Mouse (Mus musculus): ENCODE data around the gene Hist2h2aa1. TPM values are rescaled to one million over a fixed set of nuclear protein-coding genes. Genes with fewer than 3 reads are reported as not detected.

Gene Hist2h2aa1
- polyA plus RNA-seq, 1 experiment from 2014 or later = 17.7 TPM

- Histone ChIP-seq H3K36me3 (no peaks in the 10 kb centered on the region), H3K27ac (peak overlapping the region; percentile 58; the same call in 1 of the 2 replicates), H3K9me3 (no peaks in the 10 kb centered on the region), H3K4me2 (replicated peaks) (peak overlapping the region; percentile 56), H3K27me3 (replicated peaks) (no peaks in the 10 kb centered on the region), H3K9ac (peak overlapping the region; percentile 45), H3K4me3 (replicated peaks) (peak overlapping the region; percentile 43), H3K4me1 (replicated peaks) (peaks cover 18% of the 10 kb centered on the region)
- 4% methylated on average over 11 of the region's 11 CpGs for WGBS
- no peak for ATAC-seq
These were observed 2.3 kb downstream of the Hist2h2aa1 start for GRCm38 (mm10) chr3:96247356-96248140.

GRCm38 (mm10) chr3:96248141-96249033, 3.1 kb downstream of the Hist2h2aa1 start:
- Histone ChIP-seq H3K4me1 (replicated peaks) (peaks cover 18% of the 10 kb centered on the region), H3K36me3 (no peaks in the 10 kb centered on the region), H3K27me3 (replicated peaks) (no peaks in the 10 kb centered on the region), H3K4me2 (replicated peaks) (peak overlapping the region; percentile 56), H3K4me3 (replicated peaks) (peak overlapping the region; percentile 43), H3K9ac (peak overlapping the region; percentile 45; the same call in 1 of the 2 replicates), H3K9me3 (no peaks in the 10 kb centered on the region), H3K27ac (no peak overlapping the region)
- no peak for ATAC-seq
- 25% methylated on average over 6 of the region's 6 CpGs for WGBS

- Histone ChIP-seq H3K9ac (no peak overlapping the region), H3K9me3 (no peaks in the 10 kb centered on the region), H3K36me3 (no peaks in the 10 kb centered on the region), H3K27ac (no peak overlapping the region), H3K27me3 (replicated peaks) (no peaks in the 10 kb centered on the region), H3K4me3 (replicated peaks) (peak overlapping the region; percentile 0; the same call in 1 of the 2 replicates), H3K4me2 (replicated peaks) (peak overlapping the region; percentile 56), H3K4me1 (replicated peaks) (peaks cover 13% of the 10 kb centered on the region)
- ATAC-seq = no peak
- WGBS = 43% methylated on average over 4 of the region's 4 CpGs
These were observed 3.7 kb downstream of the Hist2h2aa1 start for GRCm38 (mm10) chr3:96249034-96249345.

- Histone ChIP-seq H3K4me3 (replicated peaks) (no peak overlapping the region), H3K36me3 (no peaks in the 10 kb centered on the region), H3K9me3 (no peaks in the 10 kb centered on the region), H3K27ac (no peak overlapping the region), H3K4me2 (replicated peaks) (no peak overlapping the region), H3K9ac (no peak overlapping the region), H3K4me1 (replicated peaks) (peaks cover 9% of the 10 kb centered on the region; the same call in 1 of the 2 replicates), H3K27me3 (replicated peaks) (no peaks in the 10 kb centered on the region)
- 61% methylated on average over 3 of the region's 3 CpGs for WGBS
- no peak for ATAC-seq
These were observed 5.6 kb downstream of the Hist2h2aa1 start for GRCm38 (mm10) chr3:96250890-96251289.

GRCm38 (mm10) chr3:96251787-96252186, 6.5 kb downstream of the Hist2h2aa1 start:
- no peaks in the 10 kb centered on the region for H3K27me3 ChIP-seq (replicated peaks)
- no peak overlapping the region for H3K4me2 ChIP-seq (replicated peaks)
- no peaks in the 10 kb centered on the region for H3K9me3 ChIP-seq
- H3K4me1 ChIP-seq (replicated peaks) = peaks cover 11% of the 10 kb centered on the region; the same call in 1 of the 2 replicates
- 85% methylated on average over 3 of the region's 3 CpGs for WGBS
- H3K4me3 ChIP-seq (replicated peaks) = no peak overlapping the region
- H3K27ac ChIP-seq = no peak overlapping the region
- H3K9ac ChIP-seq = no peak overlapping the region
- ATAC-seq = no peak
- no peaks in the 10 kb centered on the region for H3K36me3 ChIP-seq

GRCm38 (mm10) chr3:96254683-96255355, 9.5 kb downstream of the Hist2h2aa1 start:
- Histone ChIP-seq H3K27me3 (replicated peaks) (no peaks in the 10 kb centered on the region), H3K36me3 (no peaks in the 10 kb centered on the region), H3K27ac (no peak overlapping the region), H3K4me3 (replicated peaks) (no peak overlapping the region), H3K4me2 (replicated peaks) (no peak overlapping the region), H3K4me1 (replicated peaks) (peaks cover 9% of the 10 kb centered on the region; the same call in 1 of the 2 replicates), H3K9ac (no peak overlapping the region), H3K9me3 (no peaks in the 10 kb centered on the region)
- ATAC-seq = peak; percentile 44; the same call in 1 of the 2 replicates
- 50% methylated on average over 10 of the region's 10 CpGs for WGBS

- no peak overlapping the region for H3K4me3 ChIP-seq (replicated peaks)
- ATAC-seq = peak; percentile 72
- H3K9ac ChIP-seq = no peak overlapping the region
- H3K27ac ChIP-seq = peak overlapping the region; percentile 20; the same call in 1 of the 2 replicates
- H3K27me3 ChIP-seq (replicated peaks) = no peaks in the 10 kb centered on the region
- H3K4me1 ChIP-seq (replicated peaks) = peaks cover 4% of the 10 kb centered on the region; the same call in 1 of the 2 replicates
- no peaks in the 10 kb centered on the region for H3K36me3 ChIP-seq
- peak overlapping the region; percentile 1 for H3K4me2 ChIP-seq (replicated peaks)
- 41% methylated on average over 5 of the region's 5 CpGs for WGBS
- H3K9me3 ChIP-seq = no peaks in the 10 kb centered on the region
These were observed 10.8 kb downstream of the Hist2h2aa1 start for GRCm38 (mm10) chr3:96255926-96256593.

- Histone ChIP-seq H3K4me3 (replicated peaks) (no peak overlapping the region), H3K9me3 (no peaks in the 10 kb centered on the region), H3K4me1 (replicated peaks) (peaks cover 10% of the 10 kb centered on the region; the same call in 1 of the 2 replicates), H3K27me3 (replicated peaks) (no peaks in the 10 kb centered on the region), H3K36me3 (no peaks in the 10 kb centered on the region), H3K9ac (no peak overlapping the region), H3K4me2 (replicated peaks) (no peak overlapping the region), H3K27ac (no peak overlapping the region)
- WGBS = 72% methylated on average over 3 of the region's 3 CpGs
- ATAC-seq = no peak
These were observed 11.9 kb downstream of the Hist2h2aa1 start for GRCm38 (mm10) chr3:96257190-96257589.

- Histone ChIP-seq H3K4me1 (replicated peaks) (peaks cover 16% of the 10 kb centered on the region), H3K9ac (no peak overlapping the region), H3K27me3 (replicated peaks) (no peaks in the 10 kb centered on the region), H3K4me2 (replicated peaks) (no peak overlapping the region), H3K4me3 (replicated peaks) (no peak overlapping the region), H3K9me3 (no peaks in the 10 kb centered on the region), H3K36me3 (no peaks in the 10 kb centered on the region), H3K27ac (no peak overlapping the region)
- 88% methylated on average over 5 of the region's 5 CpGs for WGBS
- no peak for ATAC-seq
These were observed 14.9 kb downstream of the Hist2h2aa1 start for GRCm38 (mm10) chr3:96260220-96260619.

GRCm38 (mm10) chr3:96261623-96262022, 16.3 kb downstream of the Hist2h2aa1 start:
- no peak for ATAC-seq
- Histone ChIP-seq H3K36me3 (no peaks in the 10 kb centered on the region), H3K9ac (no peak overlapping the region; the same call in 1 of the 2 replicates), H3K27ac (peak overlapping the region; percentile 99), H3K4me1 (replicated peaks) (peaks cover 14% of the 10 kb centered on the region), H3K9me3 (no peaks in the 10 kb centered on the region), H3K4me3 (replicated peaks) (peak overlapping the region; percentile 53), H3K27me3 (replicated peaks) (no peaks in the 10 kb centered on the region), H3K4me2 (replicated peaks) (peak overlapping the region; percentile 72)
- 58% methylated on average over 3 of the region's 3 CpGs for WGBS

GRCm38 (mm10) chr3:96262216-96262875, 17.0 kb downstream of the Hist2h2aa1 start:
- H3K27me3 ChIP-seq (replicated peaks) = no peaks in the 10 kb centered on the region

More at GRCm38 (mm10) chr3:96262216-96262875, 17.0 kb downstream of the Hist2h2aa1 start:
- ATAC-seq = peak; percentile 85
- under 1% methylated on average over 19 of the region's 19 CpGs for WGBS
- peak overlapping the region; percentile 72 for H3K4me2 ChIP-seq (replicated peaks)
- peak overlapping the region; percentile 68 for H3K9ac ChIP-seq
- H3K27ac ChIP-seq = peak overlapping the region; percentile 99
- H3K4me3 ChIP-seq (replicated peaks) = peak overlapping the region; percentile 53
- H3K36me3 ChIP-seq = no peaks in the 10 kb centered on the region
- peaks cover 13% of the 10 kb centered on the region for H3K4me1 ChIP-seq (replicated peaks)
- H3K9me3 ChIP-seq = no peaks in the 10 kb centered on the region

All from intestine, embryonic 15.5 days (tissue).